Mouse (Mus musculus): ENCODE measurements around the gene Lrrc15. TPM values are rescaled to one million over a fixed set of nuclear protein-coding genes. Genes with fewer than 3 reads are reported as not detected.

Gene Lrrc15
- polyA plus RNA-seq (2016; fragmentation: Nextera tagmentation; extraction: Ambion mirVana): 0.02 TPM in 1 of 2 replicates, not detected in the other

DNA sequence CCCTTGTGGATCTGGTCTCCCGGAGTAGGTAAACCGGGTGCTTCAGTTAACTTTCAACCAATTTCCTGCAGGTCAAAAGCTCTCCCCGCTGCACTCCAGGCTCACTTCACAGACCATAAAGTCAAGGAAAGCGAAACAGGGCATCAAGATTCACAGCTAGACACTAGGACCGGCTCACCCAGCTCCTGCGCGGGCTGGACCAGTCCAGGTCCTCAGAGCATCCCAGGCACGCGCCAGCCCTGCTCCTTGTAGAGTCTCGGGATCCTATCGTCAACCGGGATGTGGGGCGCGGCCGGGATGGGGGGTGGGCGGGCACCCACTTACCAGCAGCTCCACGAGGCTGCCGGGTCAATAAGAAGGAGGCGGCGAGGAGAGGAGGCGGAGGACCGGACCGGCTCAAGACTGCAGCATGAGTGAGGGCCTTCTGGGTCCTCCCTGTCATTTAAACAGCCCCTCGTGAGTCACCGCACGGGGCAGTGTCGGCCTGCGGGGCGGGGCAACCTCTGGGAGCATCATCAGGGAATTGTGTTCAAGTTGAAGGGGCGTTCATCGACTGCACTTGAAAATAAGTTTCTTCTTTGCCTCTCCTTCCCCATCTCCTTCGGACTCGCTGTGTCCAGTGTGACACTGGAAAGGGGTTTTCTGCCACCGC is at the start of gene Lrrc15:
TSS of gene Lrrc15 (minus strand) at position 413 of the 652 bp plus-strand sequence.
- 9% methylated on average over 34 of the region's 34 CpGs for WGBS (ENCODE audit: insufficient replicate concordance)
- Histone ChIP-seq H3K36me3 (no peaks in the 10 kb centered on the region), H3K9me3 (replicated peaks) (no peaks in the 10 kb centered on the region), H3K4me3 (peak within 1 kb of the TSS; percentile 19), H3K27me3 (replicated peaks) (peaks cover 80% of the 10 kb centered on the region), H3K9ac (no peak within 1 kb of the TSS), H3K4me1 (peaks cover 13% of the 10 kb centered on the region; the same call in 1 of the 2 replicates), H3K4me2 (peak within 1 kb of the TSS; percentile 41), H3K27ac (no peak within 1 kb of the TSS)
- ATAC-seq: no peak

DNA sequence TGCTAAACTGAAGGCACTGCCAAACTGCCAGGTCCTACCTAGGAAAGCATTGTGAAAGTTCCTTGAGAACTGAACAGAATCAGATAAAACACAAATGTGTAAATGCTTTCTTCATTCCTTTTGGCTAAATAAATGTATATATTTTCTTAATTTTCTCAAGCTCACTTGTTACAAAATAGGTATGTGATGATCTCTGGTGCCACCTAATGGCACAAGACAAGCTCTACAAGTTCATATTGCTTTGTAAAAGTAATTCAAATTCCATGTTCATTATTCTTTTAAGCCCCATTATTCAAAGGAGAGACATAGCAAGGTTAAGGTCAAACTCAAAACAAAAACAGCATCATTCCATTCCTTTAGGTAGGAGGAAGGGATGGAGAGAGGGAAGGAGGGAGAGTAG is 31.2 kb upstream of the Lrrc15 start:
- Histone ChIP-seq H3K4me3 (no peak overlapping the region), H3K27me3 (replicated peaks) (peaks cover 14% of the 10 kb centered on the region), H3K9ac (no peak overlapping the region), H3K9me3 (replicated peaks) (no peaks in the 10 kb centered on the region), H3K4me1 (peaks cover 29% of the 10 kb centered on the region), H3K4me2 (no peak overlapping the region), H3K27ac (no peak overlapping the region), H3K36me3 (peaks cover 48% of the 10 kb centered on the region)
- ATAC-seq: no peak

DNA sequence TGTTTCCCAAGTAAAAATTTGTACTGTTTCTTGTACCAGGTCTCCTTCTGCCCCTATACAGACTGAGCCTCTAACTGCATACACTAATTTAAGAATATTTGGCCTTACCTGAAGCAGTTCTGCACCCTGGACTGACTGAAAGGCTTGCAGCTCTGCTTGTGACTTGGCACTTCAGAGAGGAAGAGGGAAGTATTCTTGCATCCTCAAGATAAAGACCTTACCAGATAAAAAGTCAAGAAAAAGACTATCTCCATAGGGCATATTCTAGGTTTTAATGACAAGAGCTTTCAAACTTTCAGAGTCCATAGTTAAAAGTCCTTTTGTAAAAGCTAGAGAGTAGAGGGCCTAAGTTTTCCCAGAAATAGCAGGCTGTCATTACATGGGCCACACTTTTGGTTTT is 27.6 kb upstream of the Lrrc15 start, which contains the start of gene Gp5:
TSS of gene Gp5 (minus strand) at position 133 of the 400 bp plus-strand sequence.
- Histone ChIP-seq H3K27me3 (replicated peaks) (peaks cover 49% of the 10 kb centered on the region), H3K27ac (peak within 1 kb of the TSS; percentile 62)
- peak; percentile 74 for ATAC-seq

DNA sequence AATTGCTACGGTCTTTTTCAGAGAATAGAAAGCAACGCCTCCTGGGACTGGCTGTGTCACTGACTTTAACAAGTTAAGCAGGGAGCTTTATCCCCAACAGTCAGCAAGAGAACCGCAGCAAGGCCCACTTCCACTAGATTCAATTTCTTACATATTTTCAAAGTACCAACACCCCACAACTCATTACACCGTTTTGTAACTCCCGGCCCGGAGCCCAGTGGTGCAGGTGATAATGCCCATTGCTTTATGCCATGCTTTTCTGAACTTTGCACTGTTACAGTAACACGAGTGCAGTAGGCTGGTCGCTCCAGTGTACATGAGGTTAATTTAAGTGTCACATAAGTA is 27.1 kb upstream of the Lrrc15 start:
- H3K4me1 ChIP-seq: peaks cover 45% of the 10 kb centered on the region
- no peak overlapping the region for H3K9ac ChIP-seq
- peak overlapping the region; percentile 94 for H3K4me2 ChIP-seq
- H3K36me3 ChIP-seq: peaks cover 13% of the 10 kb centered on the region
- peak overlapping the region; percentile 30 for H3K27ac ChIP-seq
- 21% methylated on average over 8 of the region's 8 CpGs for WGBS (ENCODE audit: insufficient replicate concordance)
- H3K27me3 ChIP-seq (replicated peaks): peaks cover 51% of the 10 kb centered on the region
- no peaks in the 10 kb centered on the region for H3K9me3 ChIP-seq (replicated peaks)
- H3K4me3 ChIP-seq: peak overlapping the region; percentile 63
- ATAC-seq: no peak

More for the DNA sequence above, 27.6 kb upstream of the Lrrc15 start, which contains the start of gene Gp5:
- Histone ChIP-seq H3K4me2 (peak within 1 kb of the TSS; percentile 94), H3K36me3 (peaks cover 17% of the 10 kb centered on the region), H3K9ac (peak within 1 kb of the TSS; percentile 42; the same call in 1 of the 2 replicates), H3K4me1 (peaks cover 45% of the 10 kb centered on the region), H3K9me3 (replicated peaks) (no peaks in the 10 kb centered on the region), H3K4me3 (peak within 1 kb of the TSS; percentile 63)

DNA sequence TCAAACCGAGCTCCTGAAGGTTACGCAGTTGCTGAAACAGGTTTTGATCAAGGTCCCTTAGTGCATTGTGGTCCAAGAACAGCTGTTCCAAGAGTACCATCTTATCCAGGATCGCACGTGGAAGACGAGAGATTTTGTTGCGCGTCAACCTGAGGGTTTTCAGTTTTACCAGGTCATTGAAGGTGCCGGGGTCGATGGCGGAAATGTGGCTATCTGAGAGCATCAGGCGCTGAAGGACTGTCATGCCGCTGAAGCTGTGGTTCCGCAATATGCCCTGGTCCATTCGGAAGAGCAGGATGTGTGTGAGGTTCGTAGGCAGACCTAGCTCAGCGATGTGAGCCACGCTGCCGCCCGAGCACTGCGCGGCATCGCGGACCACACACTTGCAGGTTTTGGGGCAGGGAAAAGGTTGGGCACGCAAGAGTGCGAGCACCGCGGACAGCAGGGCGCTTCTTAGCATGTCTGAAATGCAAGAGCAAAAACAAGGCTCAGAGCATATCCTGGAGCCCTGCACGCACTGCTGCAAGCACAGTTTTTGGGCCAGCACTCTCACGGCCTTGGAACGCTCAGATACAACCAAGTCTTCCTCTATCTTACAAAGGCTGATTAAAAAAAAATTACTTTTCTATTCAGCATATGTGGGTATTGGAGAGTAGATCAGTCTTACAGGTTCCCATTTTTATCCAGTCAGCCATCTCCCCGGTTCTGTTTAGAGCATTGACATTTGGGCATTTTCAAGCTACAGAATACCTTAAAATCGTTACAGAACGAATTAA is 26.5 kb upstream of the Lrrc15 start:
- peak overlapping the region; percentile 30; the same call in 1 of the 2 replicates for H3K27ac ChIP-seq
- H3K4me1 ChIP-seq: peaks cover 45% of the 10 kb centered on the region
- H3K9me3 ChIP-seq (replicated peaks): no peaks in the 10 kb centered on the region
- peak overlapping the region; percentile 94 for H3K4me2 ChIP-seq
- peaks cover 8% of the 10 kb centered on the region for H3K36me3 ChIP-seq
- H3K9ac ChIP-seq: peak overlapping the region; percentile 65
- peak overlapping the region; percentile 63 for H3K4me3 ChIP-seq
- peak; percentile 11; the same call in 1 of the 2 replicates for ATAC-seq
- peaks cover 54% of the 10 kb centered on the region for H3K27me3 ChIP-seq (replicated peaks)
- WGBS (ENCODE audit: insufficient replicate concordance): 2% methylated on average over 34 of the region's 34 CpGs

DNA sequence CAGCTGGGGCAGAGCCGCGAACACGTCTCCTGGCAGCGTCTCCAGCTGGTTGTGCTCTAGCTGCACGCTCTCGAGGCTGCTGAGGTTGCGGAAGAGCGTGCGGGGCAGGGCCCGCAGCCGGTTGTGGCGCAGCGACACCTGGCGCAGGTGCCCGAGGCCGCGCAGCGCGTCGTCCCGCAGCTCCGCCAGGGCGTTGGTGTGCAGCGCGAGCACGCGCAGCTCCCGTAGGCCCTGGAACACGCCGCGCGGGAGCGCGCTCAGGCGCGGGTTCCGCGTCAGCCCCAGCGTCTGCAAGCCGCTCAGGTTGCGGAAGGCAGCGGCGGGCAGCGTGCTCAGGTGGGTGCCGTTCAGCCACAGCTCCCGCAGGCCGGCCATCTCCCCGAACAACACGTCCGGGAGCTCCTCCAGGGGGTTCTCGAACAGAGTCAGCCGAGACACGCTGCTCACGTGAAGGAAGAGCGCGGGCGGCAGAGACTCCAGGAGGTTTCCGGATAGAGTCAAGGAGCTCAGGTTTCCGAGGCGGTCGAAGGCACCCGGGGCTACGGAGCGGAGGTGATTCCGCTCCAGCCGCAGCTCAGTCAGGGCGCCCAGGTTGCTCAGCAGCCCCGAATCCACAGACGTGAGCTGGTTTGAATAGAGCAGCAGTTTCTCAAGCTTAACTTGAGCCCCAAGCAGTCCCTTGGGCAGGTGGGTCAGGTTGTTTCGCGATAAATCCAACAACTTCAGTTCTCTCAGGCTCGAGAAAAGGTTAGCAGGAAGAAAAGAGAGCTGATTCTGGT is 25.7 kb upstream of the Lrrc15 start:
- Histone ChIP-seq H3K9ac (peak overlapping the region; percentile 65), H3K27ac (0 out of 2 replicates have a peak overlapping the region, but pooled peaks have one; percentile 32), H3K9me3 (replicated peaks) (no peaks in the 10 kb centered on the region), H3K27me3 (replicated peaks) (peaks cover 60% of the 10 kb centered on the region), H3K4me1 (peaks cover 45% of the 10 kb centered on the region), H3K4me2 (peak overlapping the region; percentile 94), H3K36me3 (peaks cover 6% of the 10 kb centered on the region; the same call in 1 of the 2 replicates), H3K4me3 (peak overlapping the region; percentile 63)
- under 1% methylated on average over 72 of the region's 72 CpGs for WGBS (ENCODE audit: insufficient replicate concordance)
- ATAC-seq: peak; percentile 33; the same call in 1 of the 2 replicates

DNA sequence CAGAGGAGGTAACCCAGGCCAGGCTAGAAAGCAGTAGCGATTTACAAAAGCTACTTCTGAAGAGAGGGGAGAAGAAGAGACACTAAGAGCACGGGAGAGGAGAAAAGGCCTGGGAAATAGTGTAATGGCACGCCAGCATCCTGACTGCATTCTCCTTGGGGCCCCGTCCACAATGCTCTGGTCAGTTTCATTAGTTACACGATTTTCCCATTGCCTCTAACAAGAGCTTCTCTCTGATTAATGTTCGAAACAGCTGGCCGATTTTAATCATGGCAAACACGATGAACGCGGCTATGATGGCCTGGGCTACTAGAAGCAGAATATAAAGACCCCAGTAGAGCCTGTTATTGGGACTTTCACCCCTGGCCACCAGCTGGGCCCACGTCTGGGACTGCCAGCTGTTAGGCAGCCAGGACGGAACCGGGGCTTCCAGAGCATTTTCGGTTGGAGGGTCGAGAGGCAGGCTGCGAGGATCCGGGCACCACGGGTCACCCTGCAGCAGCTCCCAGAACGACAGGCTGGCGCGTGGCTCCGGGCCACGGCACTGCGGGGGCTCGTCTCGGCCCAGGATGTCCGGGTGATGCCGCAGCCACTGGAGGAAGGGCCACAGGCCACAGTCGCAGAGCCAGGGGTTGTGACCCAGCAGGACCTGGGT is 25.0 kb upstream of the Lrrc15 start:
- H3K36me3 ChIP-seq: peaks cover 6% of the 10 kb centered on the region; the same call in 1 of the 2 replicates
- H3K27ac ChIP-seq: no peak overlapping the region
- peak overlapping the region; percentile 63 for H3K4me3 ChIP-seq
- peak overlapping the region; percentile 65 for H3K9ac ChIP-seq
- peaks cover 64% of the 10 kb centered on the region for H3K27me3 ChIP-seq (replicated peaks)
- H3K9me3 ChIP-seq (replicated peaks): no peaks in the 10 kb centered on the region
- peaks cover 45% of the 10 kb centered on the region for H3K4me1 ChIP-seq
- peak overlapping the region; percentile 94 for H3K4me2 ChIP-seq
- 21% methylated on average over 29 of the region's 29 CpGs for WGBS (ENCODE audit: insufficient replicate concordance)
- ATAC-seq: no peak

DNA sequence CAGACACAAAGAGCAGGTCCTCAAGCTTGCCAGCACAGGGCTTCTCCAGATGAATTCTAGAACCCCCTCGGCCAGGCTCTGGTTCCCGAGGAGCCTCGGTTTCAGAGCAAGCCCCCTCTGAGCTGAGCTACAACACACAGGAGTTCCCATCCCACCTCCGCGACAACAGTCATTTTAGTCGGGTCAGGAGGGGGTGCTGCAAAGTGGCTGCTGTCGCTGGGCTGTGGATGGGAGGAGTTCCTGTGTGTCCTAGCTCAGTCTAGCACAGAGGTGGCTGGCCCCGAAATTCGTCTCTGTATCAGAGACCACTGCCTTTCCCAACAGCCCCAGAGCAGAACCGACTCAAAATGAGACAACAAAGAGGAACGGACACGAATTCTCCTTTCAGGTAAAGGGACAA is 24.2 kb upstream of the Lrrc15 start:
- H3K27me3 ChIP-seq (replicated peaks): peaks cover 70% of the 10 kb centered on the region
- H3K4me1 ChIP-seq: peaks cover 45% of the 10 kb centered on the region
- H3K9ac ChIP-seq: no peak overlapping the region
- no peak overlapping the region for H3K27ac ChIP-seq
- 46% methylated on average over 12 of the region's 12 CpGs for WGBS (ENCODE audit: insufficient replicate concordance)
- peak overlapping the region; percentile 63; the same call in 1 of the 2 replicates for H3K4me3 ChIP-seq
- no peak for ATAC-seq
- 0 out of 2 replicates have a peak overlapping the region, but pooled peaks have one; percentile 94 for H3K4me2 ChIP-seq
- H3K9me3 ChIP-seq (replicated peaks): no peaks in the 10 kb centered on the region
- H3K36me3 ChIP-seq: peaks cover 6% of the 10 kb centered on the region; the same call in 1 of the 2 replicates

DNA sequence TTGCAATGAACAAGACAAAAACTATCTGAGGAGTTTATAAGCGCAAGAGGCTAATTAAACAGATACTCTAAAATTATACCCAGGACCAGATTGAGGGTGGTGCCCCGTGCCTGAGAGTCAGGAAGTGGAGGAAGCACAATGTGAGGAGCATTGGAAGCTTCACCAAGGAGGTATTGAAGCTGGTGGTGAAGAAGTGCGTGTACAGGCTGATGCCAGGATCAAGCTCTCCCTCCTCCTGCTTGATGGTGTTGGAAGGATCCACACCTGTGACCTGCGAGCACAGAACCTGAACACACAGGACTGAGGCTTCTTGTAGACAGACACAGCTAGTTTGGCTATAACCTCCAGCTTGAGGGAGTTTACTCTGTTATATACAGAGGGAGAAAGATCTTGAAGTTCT is 23.0 kb upstream of the Lrrc15 start:
- peaks cover 34% of the 10 kb centered on the region for H3K4me1 ChIP-seq
- H3K27ac ChIP-seq: no peak overlapping the region
- no peak overlapping the region for H3K9ac ChIP-seq
- 65% methylated on average over 4 of the region's 4 CpGs for WGBS (ENCODE audit: insufficient replicate concordance)
- H3K9me3 ChIP-seq (replicated peaks): no peaks in the 10 kb centered on the region
- H3K27me3 ChIP-seq (replicated peaks): peaks cover 78% of the 10 kb centered on the region
- no peak overlapping the region for H3K4me2 ChIP-seq
- H3K4me3 ChIP-seq: no peak overlapping the region
- no peak for ATAC-seq
- no peaks in the 10 kb centered on the region for H3K36me3 ChIP-seq

DNA sequence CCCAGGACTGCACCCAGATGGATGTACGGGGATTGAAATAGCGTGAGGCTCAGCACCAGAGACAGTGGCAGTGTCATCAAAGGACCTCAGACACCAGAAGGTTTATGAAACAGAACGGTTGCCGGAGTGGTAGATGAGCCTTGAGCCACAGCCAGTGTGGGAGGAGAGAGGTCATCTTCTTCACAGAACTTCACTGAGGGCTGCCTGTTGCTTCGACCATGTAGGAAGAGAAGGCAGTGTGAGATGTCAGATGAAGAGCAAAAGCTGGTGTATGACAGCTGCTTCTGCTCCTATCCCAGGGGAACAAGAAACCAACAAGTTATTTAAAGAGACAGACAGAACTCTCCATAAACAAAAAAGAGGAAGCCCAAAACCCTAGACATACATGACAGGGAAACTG is 21.2 kb upstream of the Lrrc15 start:
- Histone ChIP-seq H3K27me3 (replicated peaks) (peaks cover 78% of the 10 kb centered on the region), H3K9ac (no peak overlapping the region), H3K4me3 (no peak overlapping the region), H3K36me3 (no peaks in the 10 kb centered on the region), H3K9me3 (replicated peaks) (no peaks in the 10 kb centered on the region), H3K4me1 (peaks cover 15% of the 10 kb centered on the region), H3K4me2 (no peak overlapping the region), H3K27ac (no peak overlapping the region)
- ATAC-seq: no peak
- 53% methylated on average over 5 of the region's 5 CpGs for WGBS (ENCODE audit: insufficient replicate concordance)

DNA sequence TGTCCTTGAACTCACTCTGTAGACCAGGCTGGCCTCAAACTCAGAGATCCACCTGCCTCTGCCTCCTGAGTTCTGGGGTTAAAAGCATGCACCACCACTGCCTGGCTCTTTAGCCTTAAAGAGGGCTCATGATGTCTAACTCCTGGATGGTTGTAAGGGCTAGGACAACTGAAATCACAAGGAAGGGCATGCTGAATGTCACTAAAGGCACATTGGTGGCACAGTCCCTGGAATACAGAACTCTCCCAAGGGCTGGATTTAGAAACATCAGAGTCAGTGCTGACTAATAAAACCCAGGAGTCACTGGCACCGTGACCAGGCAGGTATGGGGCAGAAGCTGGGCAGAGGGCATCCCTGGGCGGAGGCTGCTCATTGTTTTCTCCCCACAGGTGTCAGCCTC is 20.4 kb upstream of the Lrrc15 start:
- H3K4me1 ChIP-seq: peaks cover 7% of the 10 kb centered on the region
- no peaks in the 10 kb centered on the region for H3K9me3 ChIP-seq (replicated peaks)
- H3K4me2 ChIP-seq: no peak overlapping the region
- no peaks in the 10 kb centered on the region for H3K36me3 ChIP-seq
- 55% methylated on average over 2 of the region's 2 CpGs for WGBS (ENCODE audit: insufficient replicate concordance)
- peaks cover 72% of the 10 kb centered on the region for H3K27me3 ChIP-seq (replicated peaks)
- ATAC-seq: no peak
- H3K4me3 ChIP-seq: no peak overlapping the region
- no peak overlapping the region for H3K27ac ChIP-seq
- no peak overlapping the region for H3K9ac ChIP-seq

All from liver, embryonic 12.5 days (tissue).